Mouse (Mus musculus): ENCODE data around the gene Gna14. TPM values are rescaled to one million over a fixed set of nuclear protein-coding genes. Genes with fewer than 3 reads are reported as not detected.
A peak's percentile ranks its signal among the peaks of the same experiment; 100 is the strongest.

Gna14 gene
- total and polyA plus RNA-seq, 3 experiments = 0.26 to 0.89 (median 0.45) TPM

DNA sequence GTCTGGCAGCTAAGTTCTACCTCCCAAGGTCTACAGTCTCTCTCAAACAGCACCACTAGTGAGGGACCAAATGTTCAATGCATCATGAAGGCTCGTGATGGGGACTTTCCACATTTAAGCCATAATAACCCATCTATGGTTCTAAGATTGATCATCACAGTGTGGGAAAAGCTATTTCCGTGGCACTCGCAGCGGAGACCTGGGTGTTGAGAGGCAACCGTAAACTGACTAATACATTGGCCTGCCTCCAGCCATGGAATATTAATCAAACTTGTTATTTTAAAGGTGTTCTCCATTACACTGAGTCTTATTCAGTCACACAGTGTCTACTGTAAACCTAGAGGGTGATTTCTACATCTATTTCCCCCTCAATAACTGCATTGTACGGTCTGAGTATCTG is 127.1 kb downstream of the Gna14 start:
- no peak for DNase-seq
- no peak for TF ChIP-seq EP300 (IDR thresholded peaks at IDR 0.05; ENCODE audit: insufficient read depth, low read depth, low read length)
- H3K4me1 ChIP-seq (ENCODE audit: control insufficient read depth, insufficient read depth, low read length) = no peaks in the 10 kb centered on the region
- no peaks in the 10 kb centered on the region for H3K36me3 ChIP-seq (ENCODE audit: control insufficient read depth, insufficient read depth, low read length)
- no peak overlapping the region for H3K27ac ChIP-seq
- H3K9ac ChIP-seq (ENCODE audit: low read depth, low read length) = no peak overlapping the region
- no peak overlapping the region for H3K4me3 ChIP-seq
- H3K27me3 ChIP-seq (ENCODE audit: control insufficient read depth, insufficient read depth, low read length) = no peaks in the 10 kb centered on the region
- 91% methylated on average over 6 of the region's 6 CpGs for WGBS
- no peaks in the 10 kb centered on the region for H3K79me2 ChIP-seq (replicated peaks; ENCODE audit: control insufficient read depth, insufficient read depth, low read length)
- intact Hi-C loops (cut with DNase I) = no loop called here

DNA sequence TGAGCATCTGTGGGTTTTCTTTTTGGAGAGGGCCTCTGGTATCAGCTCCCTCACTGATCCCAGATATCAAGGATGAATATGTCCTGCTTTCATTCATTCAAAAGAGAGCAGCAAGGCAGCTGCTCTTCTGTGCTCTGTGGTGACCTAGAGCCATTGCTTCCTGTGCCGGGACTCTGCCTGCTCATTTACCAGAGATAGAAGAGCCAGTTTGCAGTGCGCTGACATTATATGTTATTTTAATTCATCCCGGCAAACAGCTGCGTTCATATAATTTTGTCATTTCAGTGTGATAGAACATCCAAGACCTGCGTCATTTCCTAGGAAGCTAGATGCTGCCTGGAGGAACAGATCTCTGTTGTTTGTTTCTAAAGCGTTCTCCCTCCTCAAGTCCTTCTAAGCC is 141.2 kb downstream of the Gna14 start:
- H3K79me2 ChIP-seq (replicated peaks; ENCODE audit: control insufficient read depth, insufficient read depth, low read length) = no peaks in the 10 kb centered on the region
- H3K9ac ChIP-seq (ENCODE audit: low read depth, low read length) = no peak overlapping the region
- WGBS = 71% methylated on average over 6 of the region's 6 CpGs

DNA sequence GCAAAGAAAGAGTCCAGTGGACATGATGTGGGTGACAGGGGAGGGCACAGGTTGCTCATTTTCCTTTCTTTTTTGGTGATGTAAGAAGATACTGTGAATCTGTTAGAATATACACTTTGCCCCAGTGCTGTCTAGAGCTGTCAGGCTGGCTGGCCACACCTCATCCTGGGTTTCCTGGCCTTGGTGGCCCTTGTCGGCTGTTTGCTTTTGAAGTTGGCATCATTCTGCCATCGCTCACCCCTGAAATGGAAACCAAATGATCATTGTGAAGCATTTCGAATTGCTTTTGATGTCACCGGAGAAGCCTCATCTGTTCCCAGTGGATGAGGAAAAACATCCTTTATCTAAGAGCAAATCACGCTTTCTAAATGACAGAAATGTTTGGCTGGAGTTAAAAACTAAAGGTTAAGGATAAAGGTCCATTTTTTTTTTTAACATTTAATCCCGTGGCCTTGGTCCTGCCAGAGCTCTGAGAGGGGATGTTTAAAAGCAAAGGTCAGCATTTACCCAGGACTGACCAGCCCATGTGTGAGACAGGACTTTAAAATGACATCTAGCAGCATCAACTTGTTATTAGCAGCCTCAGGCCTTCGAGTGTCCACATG is 144.2 kb downstream of the Gna14 start:
- H3K27me3 ChIP-seq (ENCODE audit: control insufficient read depth, insufficient read depth, low read length) = no peaks in the 10 kb centered on the region
- H3K4me3 ChIP-seq = no peak overlapping the region
- WGBS = 78% methylated on average over 7 of the region's 7 CpGs
- H3K9ac ChIP-seq (ENCODE audit: low read depth, low read length) = no peak overlapping the region
- intact Hi-C loops (cut with DNase I) = no loop called here
- no peak overlapping the region for H3K27ac ChIP-seq
- no peak for DNase-seq
- H3K36me3 ChIP-seq (ENCODE audit: control insufficient read depth, insufficient read depth, low read length) = no peaks in the 10 kb centered on the region
- no peaks in the 10 kb centered on the region for H3K79me2 ChIP-seq (replicated peaks; ENCODE audit: control insufficient read depth, insufficient read depth, low read length)
- TF ChIP-seq EP300 (IDR thresholded peaks at IDR 0.05; ENCODE audit: insufficient read depth, low read depth, low read length) (no peak), POLR2A (IDR thresholded peaks at IDR 0.05; ENCODE audit: insufficient read depth, low read depth, low read length) (no peak), CTCF (IDR thresholded peaks at IDR 0.05) (no peak)
- H3K4me1 ChIP-seq (ENCODE audit: control insufficient read depth, insufficient read depth, low read length) = no peaks in the 10 kb centered on the region

More for the DNA sequence above, 141.2 kb downstream of the Gna14 start:
- no peak overlapping the region for H3K27ac ChIP-seq
- intact Hi-C loops (cut with DNase I) = no loop called here
- H3K36me3 ChIP-seq (ENCODE audit: control insufficient read depth, insufficient read depth, low read length) = no peaks in the 10 kb centered on the region
- no peaks in the 10 kb centered on the region for H3K4me1 ChIP-seq (ENCODE audit: control insufficient read depth, insufficient read depth, low read length)
- no peak overlapping the region for H3K4me3 ChIP-seq
- DNase-seq = no peak
- H3K27me3 ChIP-seq (ENCODE audit: control insufficient read depth, insufficient read depth, low read length) = no peaks in the 10 kb centered on the region
- TF ChIP-seq POLR2A (IDR thresholded peaks at IDR 0.05; ENCODE audit: insufficient read depth, low read depth, low read length) = no peak
- TF ChIP-seq CTCF (IDR thresholded peaks at IDR 0.05) = no peak
- no peak for TF ChIP-seq EP300 (IDR thresholded peaks at IDR 0.05; ENCODE audit: insufficient read depth, low read depth, low read length)

DNA sequence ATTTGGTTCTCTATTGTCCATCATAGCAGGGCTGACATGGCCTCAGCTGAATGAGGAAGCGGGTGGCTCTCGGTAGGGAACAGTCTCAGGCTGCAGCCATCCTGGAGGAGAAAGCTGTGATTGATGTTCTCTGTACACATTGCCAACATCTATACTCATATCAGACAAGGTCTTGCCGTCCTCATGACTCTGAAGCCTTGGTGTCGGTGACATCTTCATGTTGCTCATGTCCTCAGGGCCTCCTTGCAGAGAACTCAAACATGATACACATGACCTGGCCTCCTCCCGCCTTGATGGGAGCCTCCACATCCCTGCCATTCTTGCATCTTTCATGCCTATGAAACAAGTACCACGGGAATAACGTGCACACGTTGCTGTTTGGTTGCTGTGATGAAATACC is 144.9 kb downstream of the Gna14 start:
- no peak overlapping the region for H3K9ac ChIP-seq (ENCODE audit: low read depth, low read length)
- DNase-seq = no peak

DNA sequence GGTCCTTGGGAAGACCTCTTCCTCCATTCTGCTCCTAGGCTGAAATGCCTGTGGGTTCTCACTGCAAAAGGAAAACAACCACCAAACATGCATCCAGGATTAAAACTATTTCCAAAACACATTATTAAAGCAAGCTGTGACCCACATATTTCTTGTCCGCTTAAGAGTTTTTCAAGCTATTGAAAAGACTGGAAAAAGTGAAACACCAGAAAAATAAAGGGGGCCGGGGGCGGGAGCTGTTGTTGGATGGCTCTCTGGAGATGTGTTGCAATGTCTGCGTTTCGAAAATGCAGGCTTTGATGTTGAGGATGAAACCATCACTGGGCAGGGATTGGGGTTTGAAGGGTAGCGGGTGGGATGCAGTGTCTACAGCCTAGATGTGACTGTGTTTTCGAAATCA is 149.0 kb downstream of the Gna14 start:
- 80% methylated on average over 7 of the region's 7 CpGs for WGBS

More for the DNA sequence above, 144.9 kb downstream of the Gna14 start:
- Histone ChIP-seq H3K4me1 (ENCODE audit: control insufficient read depth, insufficient read depth, low read length) (no peaks in the 10 kb centered on the region), H3K4me3 (no peak overlapping the region), H3K79me2 (replicated peaks; ENCODE audit: control insufficient read depth, insufficient read depth, low read length) (no peaks in the 10 kb centered on the region), H3K36me3 (ENCODE audit: control insufficient read depth, insufficient read depth, low read length) (no peaks in the 10 kb centered on the region), H3K27me3 (ENCODE audit: control insufficient read depth, insufficient read depth, low read length) (no peaks in the 10 kb centered on the region), H3K27ac (no peak overlapping the region)
- TF ChIP-seq POLR2A (IDR thresholded peaks at IDR 0.05; ENCODE audit: insufficient read depth, low read depth, low read length) (no peak), CTCF (IDR thresholded peaks at IDR 0.05) (no peak), EP300 (IDR thresholded peaks at IDR 0.05; ENCODE audit: insufficient read depth, low read depth, low read length) (no peak)
- WGBS = 91% methylated on average over 8 of the region's 8 CpGs
- intact Hi-C loops (cut with DNase I) = no loop called here

DNA sequence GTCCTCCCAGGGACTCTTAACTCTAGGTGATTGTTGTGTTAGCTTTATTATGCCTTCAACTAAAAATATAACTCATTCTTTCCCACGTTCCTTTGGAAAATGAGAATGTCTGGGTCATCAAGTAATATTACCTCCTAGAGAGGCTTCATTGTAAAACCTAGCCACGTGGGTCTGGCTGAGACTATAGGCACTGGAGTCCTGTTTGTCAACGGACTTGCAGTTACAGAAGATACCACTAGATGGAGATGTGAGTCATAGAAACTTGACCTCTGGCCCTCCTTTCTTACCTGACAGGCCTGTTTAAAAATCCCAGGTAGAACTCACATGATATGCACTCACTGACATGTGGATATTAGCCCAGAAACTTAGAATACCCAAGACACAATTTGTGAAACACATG is 149.8 kb downstream of the Gna14 start:
- H3K4me3 ChIP-seq = no peak overlapping the region
- no peak overlapping the region for H3K9ac ChIP-seq (ENCODE audit: low read depth, low read length)
- no peaks in the 10 kb centered on the region for H3K36me3 ChIP-seq (ENCODE audit: control insufficient read depth, insufficient read depth, low read length)
- H3K27ac ChIP-seq = no peak overlapping the region
- no peaks in the 10 kb centered on the region for H3K27me3 ChIP-seq (ENCODE audit: control insufficient read depth, insufficient read depth, low read length)
- WGBS = 6% methylated on average over 3 of the region's 3 CpGs
- no peak for DNase-seq
- H3K4me1 ChIP-seq (ENCODE audit: control insufficient read depth, insufficient read depth, low read length) = no peaks in the 10 kb centered on the region
- TF ChIP-seq CTCF (IDR thresholded peaks at IDR 0.05) (peak; percentile 80), EP300 (IDR thresholded peaks at IDR 0.05; ENCODE audit: insufficient read depth, low read depth, low read length) (no peak)
- H3K79me2 ChIP-seq (replicated peaks; ENCODE audit: control insufficient read depth, insufficient read depth, low read length) = no peaks in the 10 kb centered on the region
- intact Hi-C loops (cut with DNase I) = no loop called here

More for the DNA sequence above, 149.0 kb downstream of the Gna14 start:
- Histone ChIP-seq H3K9ac (ENCODE audit: low read depth, low read length) (no peak overlapping the region), H3K4me1 (ENCODE audit: control insufficient read depth, insufficient read depth, low read length) (no peaks in the 10 kb centered on the region), H3K79me2 (replicated peaks; ENCODE audit: control insufficient read depth, insufficient read depth, low read length) (no peaks in the 10 kb centered on the region), H3K27me3 (ENCODE audit: control insufficient read depth, insufficient read depth, low read length) (no peaks in the 10 kb centered on the region), H3K4me3 (no peak overlapping the region), H3K36me3 (ENCODE audit: control insufficient read depth, insufficient read depth, low read length) (no peaks in the 10 kb centered on the region), H3K27ac (no peak overlapping the region)
- DNase-seq = no peak
- intact Hi-C loops (cut with DNase I) = no loop called here
- TF ChIP-seq EP300 (IDR thresholded peaks at IDR 0.05; ENCODE audit: insufficient read depth, low read depth, low read length) (no peak), CTCF (IDR thresholded peaks at IDR 0.05) (no peak), POLR2A (IDR thresholded peaks at IDR 0.05; ENCODE audit: insufficient read depth, low read depth, low read length) (no peak)

Measured in heart, adult 2 months (tissue).